Mouse (Mus musculus) lung, postnatal 0 days (tissue): ENCODE data around the gene Btbd18.

ENCODE experiments used
- CTCF ChIP-seq: IDR thresholded peaks from 2 replicates; pipeline ENCODE4 v1.5.1; 2016; ENCODE audit warnings: antibody characterized with exemption, mild to moderate bottlenecking
- EP300 ChIP-seq: IDR thresholded peaks from 2 replicates; pipeline ENCODE4 v1.6.1; 2016; ENCODE audit warnings: antibody characterized with exemption, mild to moderate bottlenecking, control low read depth

DNA sequence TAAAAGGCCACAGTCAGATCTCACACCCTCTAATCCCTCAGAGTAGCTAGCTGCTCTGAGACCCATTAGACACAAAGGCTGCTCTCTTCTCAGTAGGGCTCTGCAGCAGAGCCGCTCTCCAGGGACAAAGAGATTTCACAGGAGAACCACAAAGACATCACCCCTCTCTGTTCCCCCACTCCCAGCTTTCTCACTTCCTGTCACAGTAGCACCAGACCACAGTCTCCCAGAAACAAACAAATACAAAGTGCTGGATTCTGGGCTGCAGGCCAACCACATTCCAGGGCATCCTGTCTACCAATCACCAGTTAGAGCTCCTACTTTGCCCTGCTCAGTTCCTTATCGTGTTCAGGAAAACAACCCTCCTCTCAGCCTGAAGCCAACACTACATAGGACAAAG, 23.3 kb upstream of the Btbd18 start:
- TF ChIP-seq CTCF (no peak), EP300 (peak; percentile 90)
